Mouse (Mus musculus) midbrain, embryonic 10.5 days (tissue): Measurements from ENCODE around the gene Adpgk. TPM values are rescaled to one million over a fixed set of nuclear protein-coding genes. Genes with fewer than 3 reads are reported as not detected.
A peak's percentile ranks its signal among the peaks of the same experiment; 100 is the strongest.

Source experiments
- DNase-seq: peaks from one replicate; pipeline ENCODE4 v3.0.0-alpha.2; 2017; ENCODE audit warnings: low spot score
- H3K27ac ChIP-seq: fragments of 300-500 bp; sonication (generic); replicated peaks from 2 replicates; pipeline ENCODE4 v1.5.1; 2016; ENCODE audit warnings: mild to moderate bottlenecking
- H3K27me3 ChIP-seq: fragments of 300-500 bp; sonication (generic); 2 replicates; pipeline ENCODE4 v1.6.1; 2016; ENCODE audit warnings: low read depth, mild to moderate bottlenecking; ENCODE audit not compliant: poor library complexity, severe bottlenecking
- H3K36me3 ChIP-seq: fragments of 300-500 bp; sonication (generic); 2 replicates; pipeline ENCODE4 v1.6.1; 2016; ENCODE audit warnings: mild to moderate bottlenecking, moderate library complexity
- H3K4me1 ChIP-seq: fragments of 300-500 bp; sonication (generic); 2 replicates; pipeline ENCODE4 v1.6.1; 2016
- H3K4me3 ChIP-seq: fragments of 300-500 bp; sonication (generic); 2 replicates; pipeline ENCODE4 v1.5.1; 2016; ENCODE audit warnings: mild to moderate bottlenecking, moderate library complexity
- H3K9me3 ChIP-seq: fragments of 300-500 bp; sonication (generic); replicated peaks from 2 replicates; pipeline ENCODE4 v1.6.1; 2016; ENCODE audit warnings: mild to moderate bottlenecking
- WGBS: fragments of 180-500 bp; shearing (Covaris S2); methylation state at CpG from one replicate; pipeline ENCODE4 v1.1.7; 2016; 5-methylcytosine and 5-hydroxymethylcytosine counted together
- polyA plus RNA-seq: library from polyadenylated mRNA; unstranded; fragments of >200 nt; fragmentation: Nextera tagmentation; extraction: Ambion mirVana; gene quantifications from 2 replicates; pipeline ENCODE4 v1.2.1, GENCODE M21; 2016

The Adpgk gene
- polyA plus RNA-seq, 1 experiment from 2014 or later, result 40.0 TPM

DNA sequence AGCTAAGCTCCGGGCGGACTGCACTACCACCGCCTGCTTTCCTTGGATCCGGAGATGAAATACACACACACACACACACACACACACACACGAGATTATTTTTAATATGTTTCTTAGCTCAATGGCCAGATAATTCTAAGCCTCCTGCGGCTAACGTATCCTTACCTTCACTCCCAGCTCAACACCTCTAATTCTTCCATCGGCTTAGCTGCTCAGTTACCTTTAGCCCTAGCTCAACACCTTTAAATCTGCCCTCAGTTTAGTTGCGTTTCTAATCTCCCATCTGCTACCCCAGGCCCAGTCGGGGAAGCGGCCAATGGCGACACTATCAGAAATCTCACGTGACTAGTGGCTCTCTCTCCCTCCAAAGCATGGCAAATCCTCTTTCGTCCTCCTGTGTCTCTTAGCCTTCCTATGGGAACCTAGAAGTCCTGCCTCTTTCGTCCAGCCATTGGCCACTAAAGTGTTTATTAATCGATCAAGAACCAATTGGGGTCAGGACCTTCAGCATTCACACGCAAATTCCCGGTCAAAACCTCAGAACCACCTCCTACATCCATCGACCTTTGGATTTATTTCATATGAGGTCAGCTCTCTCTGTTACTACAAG, 16.4 kb upstream of the Adpgk start:
- H3K36me3 ChIP-seq, result no peaks in the 10 kb centered on the region
- H3K27me3 ChIP-seq, result no peaks in the 10 kb centered on the region
- H3K27ac ChIP-seq, result no peak overlapping the region
- no peaks in the 10 kb centered on the region for H3K9me3 ChIP-seq
- 83% methylated on average over 19 of the region's 19 CpGs for WGBS
- H3K4me1 ChIP-seq, result peaks cover 8% of the 10 kb centered on the region; the same call in 1 of the 2 replicates
- no peak for DNase-seq
- no peak overlapping the region for H3K4me3 ChIP-seq

DNA sequence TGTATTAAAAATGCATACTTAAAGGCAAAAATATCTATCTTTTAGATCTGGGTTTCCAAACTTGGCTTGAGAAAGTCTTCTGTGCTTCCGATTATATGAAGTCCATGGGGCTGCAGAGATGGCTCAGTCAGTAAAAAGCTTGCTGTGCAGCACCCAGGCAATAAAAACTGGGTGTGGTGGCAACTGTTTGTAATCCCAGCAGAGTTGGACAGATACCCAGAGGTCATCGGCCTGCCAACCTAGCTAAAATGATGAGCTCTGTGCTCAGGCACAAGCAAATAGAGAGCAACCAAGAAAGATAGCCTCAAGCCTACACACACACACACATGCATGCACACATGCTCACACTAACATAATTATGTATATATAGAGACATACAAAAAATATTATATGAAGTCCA, 13.2 kb upstream of the Adpgk start:
- Histone ChIP-seq H3K27ac (no peak overlapping the region), H3K27me3 (no peaks in the 10 kb centered on the region), H3K4me3 (no peak overlapping the region), H3K4me1 (peaks cover 8% of the 10 kb centered on the region), H3K9me3 (no peaks in the 10 kb centered on the region), H3K36me3 (no peaks in the 10 kb centered on the region)
- 96% methylated on average over 2 of the region's 2 CpGs for WGBS
- no peak for DNase-seq

GRCm38 (mm10) chr9:59278694-59279093, 12.7 kb upstream of the Adpgk start:
- Histone ChIP-seq H3K4me3 (no peak overlapping the region), H3K27me3 (no peaks in the 10 kb centered on the region), H3K36me3 (no peaks in the 10 kb centered on the region), H3K4me1 (peaks cover 8% of the 10 kb centered on the region), H3K9me3 (no peaks in the 10 kb centered on the region), H3K27ac (no peak overlapping the region)
- DNase-seq, result no peak
- WGBS, result 92% methylated on average over 5 of the region's 5 CpGs

GRCm38 (mm10) chr9:59280888-59281287, 10.5 kb upstream of the Adpgk start:
- Histone ChIP-seq H3K36me3 (no peaks in the 10 kb centered on the region), H3K27me3 (no peaks in the 10 kb centered on the region), H3K27ac (no peak overlapping the region), H3K4me3 (no peak overlapping the region), H3K9me3 (no peaks in the 10 kb centered on the region), H3K4me1 (peaks cover 12% of the 10 kb centered on the region)
- WGBS, result 92% methylated on average over 5 of the region's 5 CpGs
- DNase-seq, result no peak

DNA sequence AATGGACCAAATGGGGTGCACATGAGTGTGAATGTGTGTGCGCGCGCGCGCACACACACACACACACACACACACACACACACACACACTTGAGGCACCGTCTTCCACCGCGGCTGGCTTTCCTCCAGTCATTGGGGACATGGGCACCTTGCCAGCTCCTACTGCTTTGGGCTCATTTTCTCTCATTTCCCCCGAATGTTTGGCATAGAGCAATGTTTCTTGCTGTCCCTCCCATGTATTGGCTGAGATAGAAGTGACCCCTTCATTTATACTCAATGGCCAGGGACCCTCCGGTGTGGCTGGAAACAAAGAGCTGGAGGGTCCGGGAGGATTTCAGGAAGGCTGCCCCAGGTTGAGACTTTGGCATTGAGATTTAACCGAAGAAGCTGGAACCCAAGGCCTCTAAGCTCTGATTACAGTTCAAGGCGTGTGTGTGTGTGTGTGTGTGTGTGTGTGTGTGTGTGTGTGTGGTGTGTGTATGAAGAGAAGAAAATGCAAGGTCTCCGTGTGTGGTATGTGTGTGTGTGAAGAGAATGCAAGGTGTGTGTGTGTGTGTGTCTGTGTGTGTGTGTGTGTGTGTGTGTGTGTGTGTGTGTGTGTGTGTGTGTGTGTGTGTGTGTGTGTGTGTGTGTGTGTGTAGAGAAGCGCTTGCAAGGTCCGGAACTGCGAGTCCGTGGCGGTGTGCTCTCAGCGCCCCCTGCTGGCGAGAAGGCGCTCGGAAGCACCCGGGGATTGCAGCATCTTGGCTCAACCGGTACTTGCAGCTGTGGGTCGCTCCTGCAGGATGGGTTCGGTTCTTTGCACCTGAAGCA, 9.3 kb upstream of the Adpgk start:
- H3K4me3 ChIP-seq, result peak overlapping the region; percentile 14; the same call in 1 of the 2 replicates
- 48% methylated on average over 27 of the region's 27 CpGs for WGBS
- H3K36me3 ChIP-seq, result no peaks in the 10 kb centered on the region
- H3K27ac ChIP-seq, result no peak overlapping the region
- no peaks in the 10 kb centered on the region for H3K9me3 ChIP-seq
- peak; percentile 81 for DNase-seq
- H3K27me3 ChIP-seq, result no peaks in the 10 kb centered on the region
- peaks cover 12% of the 10 kb centered on the region for H3K4me1 ChIP-seq

DNA sequence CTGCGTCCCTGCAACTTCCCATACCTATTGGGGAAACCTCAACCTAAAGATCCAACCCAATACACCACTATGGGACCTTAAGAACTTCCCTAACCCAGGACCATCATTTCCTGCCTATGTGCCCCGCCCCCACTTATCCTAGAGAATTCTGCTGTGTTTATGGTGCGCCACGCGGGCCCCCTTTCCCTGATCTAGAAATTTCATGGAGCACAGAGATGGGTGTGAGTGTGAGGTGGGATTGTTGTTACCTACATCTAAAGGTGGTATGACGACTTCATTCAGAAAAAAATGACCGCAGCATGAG, 8.7 kb upstream of the Adpgk start:
- Histone ChIP-seq H3K27me3 (no peaks in the 10 kb centered on the region), H3K4me3 (peak overlapping the region; percentile 14; the same call in 1 of the 2 replicates), H3K27ac (no peak overlapping the region), H3K36me3 (no peaks in the 10 kb centered on the region), H3K9me3 (no peaks in the 10 kb centered on the region), H3K4me1 (peaks cover 12% of the 10 kb centered on the region)
- no peak for DNase-seq
- 61% methylated on average over 7 of the region's 7 CpGs for WGBS

- Histone ChIP-seq H3K4me3 (no peak overlapping the region), H3K36me3 (no peaks in the 10 kb centered on the region), H3K9me3 (no peaks in the 10 kb centered on the region), H3K4me1 (peaks cover 29% of the 10 kb centered on the region), H3K27me3 (no peaks in the 10 kb centered on the region), H3K27ac (no peak overlapping the region)
- 79% methylated on average over 6 of the region's 6 CpGs for WGBS
- no peak for DNase-seq
Observed at GRCm38 (mm10) chr9:59285614-59286013, 5.7 kb upstream of the Adpgk start.

DNA sequence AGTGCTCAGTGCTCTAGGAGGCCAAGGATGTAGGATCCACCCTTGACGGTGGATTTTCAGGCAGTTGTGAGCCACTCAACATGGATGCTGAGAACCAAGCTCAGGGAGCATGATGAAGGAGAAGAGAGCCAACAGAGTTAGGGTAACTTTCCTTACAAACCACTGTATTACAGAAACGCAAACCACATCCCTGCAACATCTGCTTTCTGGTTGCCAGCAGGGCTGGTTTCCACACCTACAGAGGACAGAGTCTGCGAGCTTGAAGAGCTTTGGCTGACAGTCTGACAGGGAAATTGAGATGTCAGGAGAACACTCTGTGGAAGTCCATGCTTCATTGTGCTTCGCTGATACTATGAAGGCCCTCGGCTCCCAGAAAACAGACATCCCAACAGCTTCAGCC, 3.3 kb upstream of the Adpgk start:
- Histone ChIP-seq H3K27me3 (no peaks in the 10 kb centered on the region), H3K36me3 (no peaks in the 10 kb centered on the region), H3K9me3 (no peaks in the 10 kb centered on the region), H3K4me3 (no peak overlapping the region), H3K4me1 (peaks cover 36% of the 10 kb centered on the region), H3K27ac (no peak overlapping the region)
- no peak for DNase-seq
- WGBS, result 75% methylated on average over 5 of the region's 5 CpGs

GRCm38 (mm10) chr9:59288685-59289410, 2.5 kb upstream of the Adpgk start:
- H3K4me1 ChIP-seq, result peaks cover 41% of the 10 kb centered on the region
- WGBS, result 69% methylated on average over 3 of the region's 3 CpGs
- DNase-seq, result peak; percentile 36
- H3K27me3 ChIP-seq, result no peaks in the 10 kb centered on the region
- H3K4me3 ChIP-seq, result no peak overlapping the region
- peak overlapping the region; percentile 65 for H3K27ac ChIP-seq
- no peaks in the 10 kb centered on the region for H3K36me3 ChIP-seq
- H3K9me3 ChIP-seq, result no peaks in the 10 kb centered on the region

DNA sequence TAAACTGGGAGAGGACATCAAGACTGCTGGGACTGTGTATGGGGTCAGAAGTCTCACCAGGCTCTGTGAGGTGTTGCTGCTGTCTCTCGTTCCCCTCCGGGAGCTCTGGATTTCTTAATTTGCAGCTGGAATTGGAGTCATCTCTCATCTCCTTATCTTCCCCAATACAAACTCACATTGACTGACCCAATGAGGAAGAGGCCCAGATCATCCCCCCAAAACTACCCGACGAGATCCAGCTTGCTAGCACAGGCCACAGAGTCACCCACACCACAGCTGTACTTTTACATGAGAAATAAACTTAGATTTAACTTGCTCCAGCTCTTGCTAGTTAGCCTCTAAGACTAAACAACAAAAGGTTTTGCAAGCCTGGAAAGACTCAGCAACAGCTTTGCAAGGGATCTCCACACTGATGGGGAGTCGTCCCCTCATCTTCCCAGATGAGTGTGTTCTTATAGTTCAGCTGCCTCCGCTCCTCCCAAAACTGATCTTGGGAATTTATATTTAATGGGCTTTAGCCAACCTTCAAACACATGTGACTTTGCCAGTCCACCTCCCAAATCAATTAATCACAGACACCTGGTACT, 1.7 kb upstream of the Adpgk start:
- DNase-seq, result no peak
- WGBS, result 73% methylated on average over 6 of the region's 6 CpGs
- H3K4me1 ChIP-seq, result peaks cover 37% of the 10 kb centered on the region

DNA sequence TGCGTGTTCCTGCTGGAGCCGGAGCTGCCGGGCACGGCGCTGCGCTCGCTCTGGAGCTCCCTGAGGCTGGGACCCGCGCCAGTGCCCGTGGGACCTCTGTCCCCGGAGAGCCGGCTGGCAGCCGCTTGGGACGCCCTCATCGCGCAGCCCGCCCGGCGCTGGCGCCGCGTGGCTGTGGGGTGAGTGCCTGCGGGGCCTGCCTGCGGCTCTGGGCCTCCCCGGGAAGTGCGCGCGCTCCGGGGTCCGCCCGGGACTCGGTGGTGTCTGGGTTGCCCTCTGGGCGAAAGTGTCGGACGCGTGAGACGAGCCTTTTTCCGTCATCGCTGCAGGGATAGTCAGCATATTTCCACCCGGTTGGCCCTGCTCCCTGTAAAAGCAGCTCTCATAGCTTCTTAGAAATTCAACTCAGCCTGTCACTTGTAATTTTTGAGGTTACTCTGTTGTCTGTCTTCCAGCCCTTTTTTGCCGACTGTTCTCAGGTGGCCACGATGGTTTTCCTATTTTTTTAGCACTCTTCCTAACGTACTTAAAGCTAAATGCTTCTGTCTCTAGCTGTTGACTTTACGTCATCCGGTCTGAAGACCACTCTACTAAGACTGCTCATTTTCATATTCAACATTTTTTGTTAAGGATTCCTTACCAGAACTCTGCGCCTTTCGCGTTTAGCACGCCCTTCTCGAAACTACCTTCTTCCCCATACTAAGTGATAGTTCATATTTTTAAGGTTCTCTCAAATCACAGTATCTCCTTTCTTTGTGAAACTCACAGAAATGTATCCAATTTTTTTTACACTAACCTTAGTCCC, 532 bp downstream of the Adpgk start:
- H3K27ac ChIP-seq, result peak overlapping the region; percentile 95
- no peak for DNase-seq
- peak overlapping the region; percentile 98 for H3K4me3 ChIP-seq
- no peaks in the 10 kb centered on the region for H3K27me3 ChIP-seq
- H3K4me1 ChIP-seq, result peaks cover 37% of the 10 kb centered on the region
- 2% methylated on average over 50 of the region's 50 CpGs for WGBS
- H3K9me3 ChIP-seq, result no peaks in the 10 kb centered on the region
- 0 out of 2 replicates have a peak, but pooled peaks cover 3% of the 10 kb centered on the region for H3K36me3 ChIP-seq

More for the DNA sequence above, 1.7 kb upstream of the Adpgk start:
- H3K27ac ChIP-seq, result peak overlapping the region; percentile 65
- H3K4me3 ChIP-seq, result no peak overlapping the region
- no peaks in the 10 kb centered on the region for H3K9me3 ChIP-seq
- no peaks in the 10 kb centered on the region for H3K36me3 ChIP-seq
- no peaks in the 10 kb centered on the region for H3K27me3 ChIP-seq

- peaks cover 7% of the 10 kb centered on the region for H3K36me3 ChIP-seq
- peak overlapping the region; percentile 95; the same call in 1 of the 2 replicates for H3K27ac ChIP-seq
- H3K9me3 ChIP-seq, result no peaks in the 10 kb centered on the region
- no peaks in the 10 kb centered on the region for H3K27me3 ChIP-seq
- DNase-seq, result no peak
- peaks cover 37% of the 10 kb centered on the region for H3K4me1 ChIP-seq
- peak overlapping the region; percentile 98 for H3K4me3 ChIP-seq
- WGBS, result 58% methylated on average over 3 of the region's 3 CpGs
Observed at GRCm38 (mm10) chr9:59292493-59292875, 1.1 kb downstream of the Adpgk start.
